Mouse (Mus musculus): ENCODE results near the gene Lipo1.
"Not testable (repeated sequence)": the region's sequence is repeated elsewhere in the genome, so short reads cannot be mapped to it uniquely, and the experiment has no call there.

Lipo1 gene

GRCm38 (mm10) chr19:33787359-33787758 is at the start of gene Lipo1:
Gene Lipo1, minus strand, starts transcription at chr19:33787459.
- DNase-seq (ENCODE audit: low read depth): not testable (repeated sequence)

DNA sequence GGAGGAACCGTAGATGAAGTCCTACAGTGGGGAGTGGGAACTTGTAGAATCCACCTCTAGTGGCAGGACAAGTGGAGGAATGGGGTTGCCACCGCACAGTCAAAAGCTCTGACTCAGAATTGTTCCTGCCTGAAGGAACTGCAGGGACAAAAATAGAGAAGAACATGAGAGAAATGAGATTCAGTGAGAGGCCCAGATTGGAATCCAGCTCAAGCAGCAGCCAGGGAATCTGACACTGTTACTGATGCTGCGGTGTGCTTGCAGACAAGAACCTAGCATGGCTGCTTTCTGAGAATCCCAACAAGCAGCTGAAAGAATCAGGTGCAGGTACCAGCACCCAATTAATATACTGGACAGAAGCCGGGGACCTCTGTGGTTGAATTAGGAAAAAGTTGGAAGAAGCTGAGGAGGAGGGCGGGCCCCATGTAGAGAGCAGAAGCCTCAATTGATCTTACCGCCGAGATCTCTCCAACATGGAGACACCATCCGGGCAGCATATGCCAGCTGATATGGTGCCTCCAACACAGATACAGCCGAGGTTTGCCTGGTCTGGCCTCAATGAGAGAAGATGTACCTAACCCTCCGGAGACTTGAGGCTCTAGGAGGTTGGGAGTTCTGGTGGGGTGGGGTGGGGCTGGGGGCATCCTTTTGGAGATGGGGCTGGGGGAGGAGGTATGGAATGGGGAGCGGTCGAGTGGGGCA is 532 bp downstream of the Lipo1 start:
- no peak for DNase-seq (ENCODE audit: low read depth)

DNA sequence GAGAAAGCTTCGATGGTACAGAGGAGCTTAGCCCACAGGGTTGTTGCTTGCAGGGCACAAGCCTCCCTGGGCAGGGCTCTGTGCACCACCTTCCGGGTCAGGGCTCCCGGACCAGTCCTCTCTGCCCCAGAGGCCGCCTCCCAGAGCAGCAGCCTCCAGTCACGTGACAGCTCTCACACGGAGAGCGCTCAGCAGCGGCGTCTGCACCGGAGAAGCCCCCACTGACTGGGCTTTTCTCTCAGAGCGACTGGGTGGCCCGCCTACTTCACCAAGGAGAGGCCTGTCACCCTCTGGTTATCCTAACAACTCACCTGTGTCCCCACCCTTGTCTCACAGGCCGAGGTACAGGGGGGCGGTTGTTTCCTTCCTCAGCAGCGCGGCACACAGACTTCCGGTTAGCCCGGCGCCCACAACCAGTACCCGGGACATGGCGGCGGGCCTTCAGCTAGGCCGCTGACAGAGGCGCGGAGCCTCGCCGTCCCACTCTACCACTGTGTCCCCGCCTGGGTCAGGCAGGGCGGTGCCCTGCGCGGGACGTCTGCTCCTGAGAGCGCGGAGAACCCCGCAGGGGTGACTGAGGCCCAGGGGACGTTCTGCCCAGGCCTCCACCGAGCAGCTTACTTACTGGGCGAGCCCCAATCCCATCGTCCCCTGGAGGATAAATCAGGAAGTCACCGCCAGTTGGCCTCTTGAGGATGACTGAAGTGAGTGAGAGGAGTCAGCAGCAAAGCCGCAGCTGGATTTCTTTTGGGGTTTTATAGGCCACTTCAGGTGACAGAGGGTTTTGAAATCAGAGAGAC is 25.8 kb downstream of the Lipo1 start, which contains the start of gene Lipo3:
Lipo3 (minus strand) TSS at position 665 of the 800 bp plus-strand sequence.
- DNase-seq (ENCODE audit: low read depth): not testable (repeated sequence)

- DNase-seq (ENCODE audit: low read depth): not testable (repeated sequence)
These were observed 36.0 kb downstream of the Lipo1 start, which contains the start of gene Lipo2 for GRCm38 (mm10) chr19:33751259-33751658. Gene Lipo2, minus strand, starts transcription at chr19:33751359.
